Mouse (Mus musculus): ENCODE data around the gene Ifih1.

- TF ChIP-seq POLR2A (IDR thresholded peaks at IDR 0.05; ENCODE audit: extremely low read depth, insufficient read depth, low read length): no peak
- no peak for TF ChIP-seq CTCF (IDR thresholded peaks at IDR 0.05; ENCODE audit: low read depth, low read length)
Observed at GRCm38 (mm10) chr2:62652466-62652865, 6.4 kb upstream of the Ifih1 start.

Data from liver, adult 2 months (tissue).